Mouse (Mus musculus) A20 (cell line): ENCODE measurements at regions not wholly inside any gene's neighbourhood (a gene's known extent, or its start where the extent isn't known, plus 50 kb on each side); places are given as distances from the start of the nearest gene placed in this dataset.

Experiments used
- DNase-seq: peaks from one replicate; pipeline ENCODE4 v3.0.0-alpha.2; 2011; ENCODE audit warnings: low read depth, low spot score

DNA sequence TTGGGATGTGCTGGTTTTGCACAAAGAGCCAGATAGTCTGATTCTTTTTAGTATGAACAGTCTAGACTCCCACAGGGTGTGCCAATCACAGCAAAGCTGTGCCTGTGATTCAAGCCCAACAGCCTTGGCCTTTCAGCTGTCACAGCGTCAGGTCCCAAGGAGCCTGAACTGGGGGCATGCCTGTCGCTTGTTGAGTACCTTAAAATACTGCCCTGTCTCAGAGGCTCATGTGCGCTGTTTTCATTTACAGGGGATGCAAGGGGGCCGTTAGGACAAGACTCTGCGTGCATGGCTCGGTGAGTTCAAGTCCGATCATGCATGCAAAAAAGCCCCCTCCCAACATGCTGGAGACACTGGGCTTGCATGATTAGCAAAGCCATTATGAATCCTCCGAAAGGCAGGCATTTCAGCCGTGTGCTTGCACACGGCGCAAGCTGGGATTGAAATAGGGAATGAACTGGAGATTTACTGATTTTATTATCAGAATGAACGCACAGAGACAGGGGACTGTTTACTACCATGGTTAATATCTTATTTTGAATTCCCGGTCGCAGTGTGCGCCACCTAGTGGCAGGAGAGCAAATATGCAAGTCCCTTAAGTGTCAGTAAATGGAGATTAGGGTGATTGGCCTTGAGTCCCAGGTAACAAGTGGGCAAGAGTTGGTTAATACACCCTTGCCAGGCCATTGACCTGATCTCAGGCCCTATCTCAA lies 332.8 kb upstream of the Camk1g start:
- peak; percentile 41 for DNase-seq

DNA sequence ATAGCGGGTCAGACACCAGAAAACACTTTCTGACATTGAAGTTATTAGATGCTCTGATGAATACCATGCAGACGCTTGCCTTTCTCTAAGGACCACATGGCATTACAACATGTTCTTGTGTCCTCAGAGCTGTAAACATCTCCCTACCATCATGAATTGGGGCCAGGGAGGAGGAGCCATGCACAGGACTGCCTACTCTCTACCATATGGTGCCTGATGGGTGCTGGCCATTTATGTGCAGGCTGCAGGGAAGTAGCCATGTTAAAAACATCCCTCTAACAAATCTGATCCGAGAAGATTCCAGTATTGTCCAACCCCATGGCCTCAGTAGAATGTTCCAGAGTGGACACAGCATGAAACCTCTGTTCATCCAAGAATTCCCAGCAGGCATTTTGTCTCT lies 330.1 kb upstream of the Camk1g start:
- DNase-seq: no peak

DNA sequence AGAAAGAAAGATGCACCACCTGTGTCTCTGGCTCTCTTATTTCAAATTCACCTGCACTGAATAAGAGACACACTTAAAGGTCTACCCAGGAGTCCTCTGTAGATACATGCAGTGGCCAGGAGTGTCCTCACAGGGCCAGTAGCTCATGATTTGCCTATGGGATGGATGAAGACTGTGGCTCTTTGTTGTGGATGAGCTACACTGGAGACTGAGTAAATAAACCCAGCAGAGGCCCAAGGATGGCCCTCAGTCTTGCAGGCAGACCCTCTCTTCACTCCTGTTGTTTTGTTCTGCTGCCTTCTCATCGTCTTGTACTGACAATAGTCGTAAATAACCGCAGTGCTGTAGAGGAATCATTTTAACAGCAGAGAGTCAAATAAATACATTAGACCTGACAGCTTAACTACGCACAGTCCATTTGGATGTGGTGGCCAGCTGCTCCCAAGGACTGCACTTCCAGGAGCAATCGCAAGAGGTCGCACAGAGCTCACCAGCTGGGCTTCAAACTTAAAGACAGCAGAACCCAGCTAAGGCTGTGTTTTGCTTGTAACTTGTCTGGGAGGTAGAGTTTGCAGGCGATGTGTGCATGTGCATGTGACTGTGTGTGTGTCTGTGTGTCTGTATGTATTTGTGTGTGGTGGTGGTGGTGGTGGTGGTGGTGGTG lies 328.6 kb upstream of the Camk1g start:
- DNase-seq: no peak

DNA sequence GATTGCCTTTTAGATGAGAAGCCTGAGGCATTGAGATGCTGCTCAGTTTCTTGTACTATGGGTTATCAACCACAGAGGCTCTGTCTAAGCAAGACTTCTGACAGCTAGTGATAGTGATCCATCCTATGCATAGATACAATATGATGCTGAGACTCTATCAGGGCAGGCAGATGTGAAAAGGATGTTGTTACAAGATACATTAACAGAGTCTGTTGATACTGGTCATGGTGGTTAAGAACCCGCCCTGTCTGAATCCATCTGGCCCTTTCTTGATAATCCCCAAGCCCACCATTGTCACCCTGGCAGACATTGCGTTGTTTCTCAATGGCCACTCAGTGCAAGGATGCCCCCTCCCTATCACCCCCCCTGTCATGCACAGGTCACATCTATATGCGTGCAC lies 327.8 kb upstream of the Camk1g start:
- DNase-seq: no peak

DNA sequence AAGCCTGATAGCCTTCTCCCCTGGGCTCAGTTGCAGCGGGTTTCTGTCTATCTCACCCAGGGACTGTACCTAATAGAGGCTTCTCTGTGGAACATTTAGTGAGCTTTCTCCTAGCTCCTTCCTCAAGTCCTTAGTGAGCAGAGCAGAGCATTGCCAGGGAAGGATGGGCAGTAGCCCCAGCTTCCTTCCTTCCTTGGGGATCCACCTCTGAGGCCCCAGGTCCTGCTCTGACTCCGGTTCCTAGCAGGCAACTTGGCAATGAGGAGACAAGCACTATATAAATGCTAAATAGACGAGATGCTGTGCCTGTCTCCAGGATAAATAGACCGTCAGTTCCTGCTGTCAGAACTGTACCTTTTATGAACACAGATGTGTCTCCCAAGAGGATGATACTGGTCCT lies 326.9 kb upstream of the Camk1g start:
- no peak for DNase-seq

DNA sequence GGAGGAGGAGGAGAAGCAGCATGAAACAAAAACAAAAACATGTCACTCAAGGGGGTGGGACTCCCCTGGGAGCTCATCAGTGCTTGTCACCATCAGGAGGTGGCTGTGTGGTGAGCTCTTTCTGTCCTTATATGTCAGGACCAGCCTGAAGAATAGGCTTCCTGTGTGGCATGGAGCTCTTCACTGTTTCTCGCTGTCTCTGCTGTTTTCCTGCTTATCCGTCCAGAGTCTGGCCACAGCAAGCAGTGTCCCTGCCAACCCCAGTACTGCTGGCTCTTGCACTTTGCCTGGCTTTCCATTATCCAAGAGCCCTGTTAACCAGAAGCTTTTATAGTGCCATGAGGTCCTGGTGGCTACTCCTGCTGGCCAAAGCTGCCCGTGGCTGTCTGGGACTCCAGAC lies 322.9 kb upstream of the Camk1g start:
- DNase-seq: no peak

DNA sequence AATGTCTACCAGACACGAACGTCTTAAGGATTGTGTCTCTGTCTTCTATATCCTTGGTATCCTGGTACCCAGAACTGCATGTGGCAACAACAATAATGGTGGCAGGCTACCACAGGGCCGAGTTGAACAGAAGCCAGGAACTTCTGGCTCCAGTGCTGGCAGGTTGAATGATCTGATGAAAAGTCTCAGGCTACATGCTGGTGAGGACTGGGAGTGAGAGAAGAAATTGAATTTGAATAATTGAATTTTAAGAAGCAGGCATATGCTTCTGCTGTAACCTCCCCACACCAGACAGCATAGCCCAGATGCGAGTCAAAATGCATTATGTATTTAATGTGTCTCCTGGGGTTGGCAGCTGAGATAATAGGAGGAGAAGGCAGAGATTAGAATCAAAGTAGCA lies 319.5 kb upstream of the Camk1g start:
- DNase-seq: no peak

DNA sequence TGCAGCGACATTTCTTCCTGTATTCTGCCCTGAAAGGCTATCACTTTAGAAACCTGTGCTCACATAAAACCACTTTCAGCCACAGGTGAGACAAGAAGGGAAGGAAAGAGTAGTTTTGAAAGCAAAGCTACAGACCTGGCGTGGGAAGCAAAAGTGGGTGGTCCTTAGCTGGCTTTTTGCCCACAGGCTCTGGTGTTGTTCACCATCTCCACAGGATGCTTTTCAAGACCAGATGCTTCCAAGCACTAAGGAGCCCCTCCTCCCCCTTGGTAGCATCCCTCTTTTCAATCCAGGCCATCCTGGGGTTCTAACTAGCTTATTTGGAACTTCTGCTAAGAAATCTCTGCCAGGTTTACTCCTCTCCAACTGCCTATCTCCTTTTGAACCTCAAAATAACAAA lies 312.8 kb upstream of the Camk1g start:
- no peak for DNase-seq

DNA sequence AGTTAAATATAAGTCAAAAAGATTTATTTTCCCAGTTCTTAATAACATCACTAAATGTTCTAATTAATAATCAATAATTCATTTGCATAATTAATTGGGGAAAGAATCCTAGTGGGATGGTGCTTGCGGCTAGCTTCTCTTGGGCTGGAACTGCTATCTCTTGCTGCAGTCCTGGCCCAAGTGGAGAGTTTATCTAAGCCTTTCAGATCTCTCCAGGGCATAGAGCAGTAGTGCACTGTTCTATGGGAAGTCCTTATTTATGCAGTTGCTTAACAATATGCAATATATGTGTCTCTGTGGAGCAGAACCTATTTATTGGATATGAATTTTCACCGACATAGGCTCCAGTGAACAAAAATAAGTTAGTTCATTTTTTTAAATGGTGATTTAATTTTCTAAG lies 308.4 kb upstream of the Camk1g start:
- DNase-seq: no peak

DNA sequence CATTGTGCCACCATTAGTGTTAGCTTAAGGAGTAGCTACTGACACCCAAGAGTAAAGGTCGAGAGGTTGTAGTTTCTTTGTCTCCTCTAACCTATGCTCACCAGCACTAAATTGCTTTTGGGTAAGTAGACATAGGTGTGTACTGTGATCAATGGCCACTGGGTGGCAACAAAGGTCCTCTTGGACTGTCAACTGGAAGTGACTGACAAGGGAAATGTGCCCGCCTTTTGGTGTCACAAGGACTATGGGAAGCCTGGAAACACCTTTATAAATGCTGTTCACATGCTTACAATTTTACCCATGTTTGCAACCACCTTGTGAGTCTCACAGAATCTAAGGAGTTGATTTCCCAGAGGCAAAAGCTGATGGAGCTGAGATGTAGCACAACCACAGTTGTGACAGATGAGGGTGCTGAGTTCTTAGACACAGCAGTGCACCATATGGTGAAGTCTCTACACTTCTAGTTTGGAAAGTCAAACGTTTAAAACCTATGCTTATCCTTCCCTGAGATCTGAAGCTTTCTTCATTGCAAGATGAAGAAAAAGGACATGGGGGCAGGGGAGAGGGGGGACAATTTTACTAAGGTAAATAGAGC lies 303.2 kb upstream of the Camk1g start:
- DNase-seq: peak; percentile 16

DNA sequence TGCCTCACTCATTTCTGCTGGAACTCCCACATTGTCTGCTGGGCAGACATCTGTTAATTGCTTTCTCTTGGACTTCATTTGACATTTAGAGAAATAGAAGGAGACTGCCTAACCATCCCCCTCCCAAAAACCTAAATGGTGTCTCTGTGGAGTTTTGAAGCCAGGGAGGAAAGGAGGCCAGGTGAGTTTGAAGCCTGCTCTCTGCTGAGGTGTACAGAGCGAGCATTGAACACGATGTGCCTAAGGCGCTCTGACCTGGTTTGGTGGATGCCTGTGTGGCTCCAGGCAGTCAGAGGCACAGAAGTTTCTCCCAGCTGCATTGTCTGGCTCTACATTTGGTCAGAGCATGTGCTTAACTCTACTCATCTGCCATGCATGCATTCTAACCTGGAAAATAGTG lies 302.6 kb upstream of the Camk1g start:
- no peak for DNase-seq

DNA sequence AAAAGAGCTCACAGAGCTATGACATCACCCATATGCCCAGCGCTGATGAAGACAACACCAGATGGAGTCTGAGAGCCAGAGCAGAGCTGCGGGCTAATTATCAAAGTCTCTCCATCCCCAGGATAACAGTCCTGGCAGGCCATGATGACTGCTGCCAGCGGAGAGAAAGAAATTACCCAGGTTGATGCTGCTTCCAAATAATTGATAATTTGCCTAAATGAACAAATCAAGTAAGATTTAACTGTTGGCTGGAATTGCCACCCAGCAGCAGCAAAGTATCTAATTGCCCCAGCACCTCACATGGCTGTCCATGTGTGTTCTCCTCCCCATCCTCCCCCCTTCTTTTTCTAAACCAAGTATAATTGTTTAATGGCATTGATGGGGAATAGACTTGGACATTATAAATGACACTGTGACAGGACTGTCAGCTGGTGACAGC lies 301.7 kb upstream of the Camk1g start:
- no peak for DNase-seq

DNA sequence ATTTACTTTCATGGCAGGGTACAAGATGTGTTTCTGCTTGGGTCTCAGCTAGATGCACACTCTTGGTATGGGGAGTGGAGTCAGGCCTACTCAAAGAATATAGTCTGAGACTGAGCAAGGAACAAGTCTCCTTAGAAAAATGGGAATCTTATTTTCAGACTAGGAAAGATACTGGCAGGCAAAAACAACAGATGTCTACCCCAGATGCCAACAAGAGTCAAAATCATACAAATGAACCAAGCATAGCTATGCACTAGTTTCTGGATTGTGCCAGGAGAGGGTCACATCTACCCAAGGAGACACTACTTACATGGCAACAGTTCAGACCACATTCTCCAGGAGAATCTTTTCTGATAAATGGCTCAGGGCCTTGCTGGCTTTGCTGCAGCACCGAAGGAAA lies 300.9 kb upstream of the Camk1g start:
- DNase-seq: no peak

DNA sequence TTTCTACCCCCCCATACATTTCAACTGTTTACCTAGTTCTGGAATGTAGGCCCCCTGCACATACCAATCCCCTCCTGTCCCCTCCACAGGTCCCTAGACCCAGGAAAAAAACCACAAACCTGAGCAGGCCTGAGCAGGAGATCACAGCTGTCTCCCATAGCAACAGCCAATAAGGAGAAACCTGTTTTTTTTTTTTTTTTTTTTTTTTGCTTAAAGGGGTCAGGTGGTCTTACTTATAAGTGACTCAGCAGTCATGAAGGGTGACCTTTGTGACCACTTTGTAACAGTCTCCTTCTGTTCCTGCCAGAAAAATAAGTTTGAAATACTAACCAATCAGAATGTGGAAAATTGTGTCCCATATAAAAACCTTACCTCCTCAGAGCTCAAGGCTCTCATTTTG lies 299.9 kb upstream of the Camk1g start:
- no peak for DNase-seq

DNA sequence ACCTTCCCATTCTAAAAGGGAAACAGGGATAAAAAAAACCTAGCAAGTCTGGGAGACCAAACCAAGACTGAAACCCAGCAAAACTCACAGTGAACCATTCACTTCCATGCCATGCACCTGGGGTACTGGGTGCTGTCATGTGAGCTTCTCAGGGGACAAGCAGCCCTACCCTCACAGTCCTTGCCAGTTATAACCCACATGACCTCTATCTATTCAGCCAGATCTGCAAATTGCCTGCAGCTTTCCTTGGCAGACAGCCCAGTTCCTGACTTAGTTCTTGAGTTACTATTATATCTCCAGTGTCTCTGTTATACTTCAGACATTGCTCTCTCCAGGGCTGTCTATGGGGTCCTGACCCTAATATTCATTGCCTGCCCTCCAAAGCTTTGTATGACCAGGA lies 298.7 kb upstream of the Camk1g start:
- no peak for DNase-seq

DNA sequence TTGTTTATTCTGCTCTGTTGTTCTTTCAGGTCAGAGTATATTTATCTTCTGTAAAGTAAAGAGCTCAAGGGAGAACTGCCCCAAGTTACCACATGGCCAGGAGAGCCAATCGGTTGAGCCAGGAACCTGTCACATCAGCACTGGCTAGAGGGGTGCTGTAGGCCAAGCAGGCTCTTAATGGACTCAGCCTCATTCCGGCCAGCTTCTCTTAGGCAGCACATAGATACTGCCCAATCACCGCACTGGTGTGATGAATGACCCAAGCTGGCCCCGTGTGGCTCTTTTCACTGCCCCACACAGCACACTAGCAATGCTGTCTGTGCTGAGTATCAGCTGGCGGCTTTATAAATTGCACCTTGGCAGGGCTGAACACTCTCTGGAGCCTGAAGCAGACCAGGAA lies 295.8 kb upstream of the Camk1g start:
- no peak for DNase-seq

DNA sequence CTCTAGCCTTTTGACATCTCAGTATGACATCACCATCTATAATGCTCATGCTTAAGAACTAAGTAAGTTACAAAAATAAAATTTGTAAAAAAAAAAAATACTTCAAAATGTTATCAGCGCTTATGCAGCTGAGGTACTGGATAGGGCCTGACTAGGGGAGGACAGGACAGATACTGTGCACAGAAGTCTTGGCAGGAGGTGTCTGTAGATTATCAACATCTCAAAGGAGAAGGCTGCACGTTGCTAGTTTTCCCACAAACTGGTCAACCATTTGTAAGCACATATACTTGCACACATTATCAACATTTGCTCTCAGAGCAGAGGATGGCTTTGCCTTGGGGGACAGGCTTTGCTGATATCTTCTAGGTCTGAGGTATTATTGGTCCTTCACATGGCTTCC lies 294.5 kb upstream of the Camk1g start:
- DNase-seq: no peak

DNA sequence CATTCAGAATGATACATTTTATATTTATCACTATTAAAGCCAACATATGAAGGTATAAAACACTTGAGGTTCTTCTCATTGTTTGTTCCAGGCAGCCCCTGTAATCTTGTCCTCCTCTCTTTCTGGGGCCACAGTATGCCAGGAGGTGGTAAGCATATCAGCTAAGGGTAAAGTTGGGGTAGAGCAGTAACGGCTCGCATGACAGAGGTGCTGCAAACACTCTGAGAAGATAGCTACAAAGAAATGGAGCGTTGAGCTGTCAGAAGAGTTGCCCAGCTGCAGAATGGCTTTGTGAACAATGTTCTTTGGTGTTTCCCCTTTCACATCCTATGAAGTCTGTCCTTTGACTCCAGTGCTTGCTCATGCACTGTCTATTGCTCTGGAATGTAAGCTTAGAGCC lies 293.5 kb upstream of the Camk1g start:
- no peak for DNase-seq

DNA sequence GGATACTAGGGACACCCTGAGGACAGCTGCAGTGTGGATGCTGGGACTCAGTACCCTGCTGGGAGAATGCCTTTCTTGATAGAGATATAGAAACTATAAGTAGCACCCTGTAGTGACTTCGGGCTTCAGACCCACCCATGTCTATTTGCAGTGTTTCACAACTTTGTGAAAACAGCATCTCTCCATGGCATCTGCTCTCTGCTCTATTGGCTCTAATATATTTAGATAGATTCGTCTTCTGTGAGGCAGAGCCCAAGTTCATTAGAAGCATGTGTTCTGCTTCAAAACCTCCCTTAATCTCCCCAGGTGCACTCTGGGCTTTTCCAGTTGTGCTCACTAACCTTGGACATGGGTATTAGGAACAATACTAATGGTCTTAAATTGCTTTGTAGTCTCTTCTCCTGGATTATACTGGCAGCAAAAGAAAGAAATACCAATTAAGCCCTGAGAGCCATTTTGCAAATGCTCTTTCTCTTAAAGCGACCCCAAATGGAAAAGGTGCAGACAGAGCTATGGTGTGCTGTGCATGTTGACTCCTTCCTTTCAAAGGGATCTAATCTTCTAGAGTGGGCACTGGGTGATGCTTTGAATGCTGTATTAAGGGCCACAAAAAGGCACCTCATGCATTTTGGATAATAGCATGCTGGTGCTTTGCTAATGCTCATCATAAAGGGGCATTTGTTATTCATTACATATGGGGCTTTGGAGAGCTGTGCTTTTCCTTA lies 292.2 kb upstream of the Camk1g start:
- DNase-seq: no peak

DNA sequence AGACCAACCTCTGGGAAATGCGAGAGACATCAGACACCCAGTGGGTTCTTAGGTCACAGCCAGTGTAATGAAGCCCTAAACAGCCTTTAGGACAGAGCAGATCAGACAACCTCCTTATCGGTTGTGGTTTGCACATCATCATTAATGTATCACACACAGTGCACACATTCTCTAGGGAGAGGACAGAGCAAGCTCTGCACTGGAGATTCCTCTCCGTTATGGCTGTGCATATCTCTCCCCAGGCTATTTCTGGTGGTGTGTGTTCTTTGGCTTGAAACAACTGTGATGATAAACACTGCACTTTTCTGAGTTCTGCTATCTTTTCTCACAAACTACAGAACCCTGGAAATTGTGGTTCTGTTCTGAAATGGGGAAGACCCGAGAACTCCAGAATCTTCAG lies 291.3 kb upstream of the Camk1g start:
- no peak for DNase-seq

DNA sequence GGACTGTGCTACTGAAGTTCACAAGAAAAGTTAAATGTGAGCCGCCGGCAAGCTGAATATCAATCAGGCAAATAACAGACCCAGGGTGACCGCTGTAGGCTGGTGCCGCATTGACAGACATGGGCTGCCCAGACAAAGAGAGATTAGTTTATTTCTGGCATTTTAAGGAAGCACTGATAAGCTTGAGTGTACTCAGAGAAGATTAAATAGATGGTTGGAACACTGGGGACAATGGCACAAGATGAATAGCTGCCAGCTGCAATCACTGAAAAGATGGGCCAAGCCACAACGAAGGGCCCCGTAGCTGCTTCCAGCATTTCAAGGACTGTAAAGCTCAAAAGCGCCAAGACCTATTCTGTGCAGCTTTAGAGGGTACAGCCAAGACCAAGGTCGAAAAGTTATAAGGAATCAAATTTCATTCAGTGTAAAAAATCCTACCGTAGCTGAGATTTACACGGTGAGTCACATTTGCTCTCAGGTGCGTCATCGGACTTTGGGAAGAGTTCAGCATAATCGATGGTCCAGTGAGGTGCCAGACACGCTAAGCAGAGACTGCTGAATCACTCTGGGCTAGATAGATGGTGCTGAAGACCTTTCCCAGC lies 285.1 kb upstream of the Camk1g start:
- no peak for DNase-seq

DNA sequence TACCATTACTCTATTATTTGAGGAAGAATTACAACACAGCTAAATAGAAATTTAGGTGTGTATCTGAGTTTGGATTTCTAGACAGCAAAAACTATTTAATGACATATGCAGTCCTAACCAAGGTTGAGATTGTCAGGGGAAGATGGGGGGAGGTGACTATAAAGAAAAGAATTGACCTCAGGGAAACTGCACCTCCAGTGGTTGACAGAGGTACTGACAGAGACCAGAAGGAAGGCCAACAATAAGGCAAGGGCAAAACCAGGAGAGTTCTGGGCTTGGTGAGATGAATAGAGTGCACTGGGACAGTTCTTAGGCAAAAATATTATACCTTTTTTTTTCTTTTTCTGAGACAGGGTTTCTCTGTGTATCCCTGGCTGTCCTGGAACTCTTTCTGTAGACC lies 280.2 kb upstream of the Camk1g start:
- no peak for DNase-seq
